Mouse (Mus musculus) large intestine, adult 2 months (tissue): ENCODE data around the gene Hist1h2af. TPM values are rescaled to one million over a fixed set of nuclear protein-coding genes. Genes with fewer than 3 reads are reported as not detected.
"Not testable (repeated sequence)": the region's sequence is repeated elsewhere in the genome, so short reads cannot be mapped to it uniquely, and the experiment has no call there.

Experiments used
- DNase-seq: peaks from one replicate; pipeline ENCODE4 v3.0.0-alpha.2; 2012; ENCODE audit warnings: low read depth, low spot score
- WGBS: fragments of 180-500 bp; shearing (Covaris S2); methylation state at CpG from one replicate; pipeline ENCODE4 v1.1.7; 2018; 5-methylcytosine and 5-hydroxymethylcytosine counted together
- polyA plus RNA-seq: library from polyadenylated mRNA; depleted of rRNA; stranded (reverse); fragments of >200 nt; gene quantifications from 2 replicates; pipeline ENCODE4 v1.2.3, GENCODE M21; 2012

The Hist1h2af gene
- polyA plus RNA-seq, 1 experiment = 64.4 TPM

- WGBS = 47% methylated on average over 8 of the region's 8 CpGs
- DNase-seq = no peak
These were observed 18.5 kb downstream of the Hist1h2af start for GRCm38 (mm10) chr13:23551931-23552914.

- DNase-seq = no peak
These were observed 19.3 kb downstream of the Hist1h2af start, which contains the start of gene Hist1h1d for GRCm38 (mm10) chr13:23552962-23553361. Gene Hist1h1d (plus strand): TSS chr13:23553262.

- DNase-seq = no peak
- 13% methylated on average over 9 of the region's 9 CpGs for WGBS
These were observed 20.7 kb downstream of the Hist1h2af start for GRCm38 (mm10) chr13:23554393-23554792.

GRCm38 (mm10) chr13:23554925-23555838 lies 21.5 kb downstream of the Hist1h2af start:
- under 1% methylated on average over 54 of the region's 54 CpGs for WGBS
- DNase-seq = no peak

- no peak for DNase-seq
- under 1% methylated on average over 18 of the region's 18 CpGs for WGBS
These were observed 22.2 kb downstream of the Hist1h2af start for GRCm38 (mm10) chr13:23555839-23556416.

GRCm38 (mm10) chr13:23556906-23557305 lies 23.2 kb downstream of the Hist1h2af start:
- DNase-seq = no peak
- WGBS = 45% methylated on average over 3 of the region's 3 CpGs

GRCm38 (mm10) chr13:23560699-23561098 lies 27.0 kb downstream of the Hist1h2af start:
- not testable (repeated sequence) for DNase-seq
- WGBS = 19% methylated on average over 2 of the region's 2 CpGs

GRCm38 (mm10) chr13:23561531-23561882 lies 27.8 kb downstream of the Hist1h2af start:
- WGBS = 1% methylated on average over 2 of the region's 5 CpGs

GRCm38 (mm10) chr13:23561883-23562659 lies 28.4 kb downstream of the Hist1h2af start, which contains the start of gene Hist1h3e:
Gene Hist1h3e (minus strand): TSS chr13:23562369.
- peak; percentile 91 for DNase-seq
- under 1% methylated on average over 65 of the region's 67 CpGs for WGBS

More at GRCm38 (mm10) chr13:23561531-23561882, 27.8 kb downstream of the Hist1h2af start:
- not testable (repeated sequence) for DNase-seq

- WGBS = under 1% methylated on average over 18 of the region's 18 CpGs
- no peak for DNase-seq
These were observed 29.2 kb downstream of the Hist1h2af start for GRCm38 (mm10) chr13:23562699-23563462.

- WGBS = 67% methylated on average over 2 of the region's 2 CpGs
These were observed 30.8 kb downstream of the Hist1h2af start for GRCm38 (mm10) chr13:23564482-23564881.

GRCm38 (mm10) chr13:23570261-23571021 lies 36.7 kb downstream of the Hist1h2af start:
- DNase-seq = not testable (repeated sequence)
- WGBS = under 1% methylated on average over 30 of the region's 41 CpGs

More at GRCm38 (mm10) chr13:23564482-23564881, 30.8 kb downstream of the Hist1h2af start:
- no peak for DNase-seq

- WGBS = under 1% methylated on average over 18 of the region's 18 CpGs
- DNase-seq = no peak
These were observed 37.4 kb downstream of the Hist1h2af start, which contains the start of the genes Hist1h2ae and Hist1h2bg for GRCm38 (mm10) chr13:23571022-23571503. Gene Hist1h2ae (minus strand): TSS chr13:23571220. Gene Hist1h2bg (plus strand): TSS chr13:23571396.

GRCm38 (mm10) chr13:23571504-23572217 lies 38.0 kb downstream of the Hist1h2af start:
- WGBS = under 1% methylated on average over 15 of the region's 34 CpGs
- DNase-seq = not testable (repeated sequence)

- 18% methylated on average over 2 of the region's 2 CpGs for WGBS
- DNase-seq = no peak
These were observed 38.7 kb downstream of the Hist1h2af start for GRCm38 (mm10) chr13:23572218-23573033.
